Mouse (Mus musculus): ENCODE measurements around the gene Mios.
A peak's percentile ranks its signal among the peaks of the same experiment; 100 is the strongest.

Gene Mios

GRCm38 (mm10) chr6:8209047-8209865, at the start of gene Mios:
Gene Mios (plus strand): TSS chr6:8209222.
- H3K36me3 ChIP-seq (ENCODE audit: control insufficient read depth, insufficient read depth, low read length, poor library complexity, severe bottlenecking): no peaks in the 10 kb centered on the region
- DNase-seq (ENCODE audit: low read depth, low spot score): peak; percentile 93
- no peaks in the 10 kb centered on the region for H3K27me3 ChIP-seq (ENCODE audit: control insufficient read depth, insufficient read depth, low read length, poor library complexity, severe bottlenecking)

- no peak for DNase-seq (ENCODE audit: low read depth, low spot score)
- H3K27me3 ChIP-seq (ENCODE audit: control insufficient read depth, insufficient read depth, low read length, poor library complexity, severe bottlenecking): no peaks in the 10 kb centered on the region
- no peaks in the 10 kb centered on the region for H3K36me3 ChIP-seq (ENCODE audit: control insufficient read depth, insufficient read depth, low read length, poor library complexity, severe bottlenecking)
Measured at GRCm38 (mm10) chr6:8160001-8160400, 49.0 kb upstream of the Mios start.

GRCm38 (mm10) chr6:8164741-8165140, 44.3 kb upstream of the Mios start:
- no peak for DNase-seq (ENCODE audit: low read depth, low spot score)
- H3K36me3 ChIP-seq (ENCODE audit: control insufficient read depth, insufficient read depth, low read length, poor library complexity, severe bottlenecking): no peaks in the 10 kb centered on the region
- no peaks in the 10 kb centered on the region for H3K27me3 ChIP-seq (ENCODE audit: control insufficient read depth, insufficient read depth, low read length, poor library complexity, severe bottlenecking)

- no peak for DNase-seq (ENCODE audit: low read depth, low spot score)
- H3K27me3 ChIP-seq (ENCODE audit: control insufficient read depth, insufficient read depth, low read length, poor library complexity, severe bottlenecking): no peaks in the 10 kb centered on the region
- no peaks in the 10 kb centered on the region for H3K36me3 ChIP-seq (ENCODE audit: control insufficient read depth, insufficient read depth, low read length, poor library complexity, severe bottlenecking)
Measured at GRCm38 (mm10) chr6:8172101-8172500, 36.9 kb upstream of the Mios start.

GRCm38 (mm10) chr6:8174062-8174461, 35.0 kb upstream of the Mios start:
- Histone ChIP-seq H3K27me3 (ENCODE audit: control insufficient read depth, insufficient read depth, low read length, poor library complexity, severe bottlenecking) (no peaks in the 10 kb centered on the region), H3K36me3 (ENCODE audit: control insufficient read depth, insufficient read depth, low read length, poor library complexity, severe bottlenecking) (no peaks in the 10 kb centered on the region)
- DNase-seq (ENCODE audit: low read depth, low spot score): no peak

- Histone ChIP-seq H3K27me3 (ENCODE audit: control insufficient read depth, insufficient read depth, low read length, poor library complexity, severe bottlenecking) (no peaks in the 10 kb centered on the region), H3K36me3 (ENCODE audit: control insufficient read depth, insufficient read depth, low read length, poor library complexity, severe bottlenecking) (no peaks in the 10 kb centered on the region)
- no peak for DNase-seq (ENCODE audit: low read depth, low spot score)
Measured at GRCm38 (mm10) chr6:8175346-8175745, 33.7 kb upstream of the Mios start.

GRCm38 (mm10) chr6:8176116-8176515, 32.9 kb upstream of the Mios start:
- Histone ChIP-seq H3K36me3 (ENCODE audit: control insufficient read depth, insufficient read depth, low read length, poor library complexity, severe bottlenecking) (no peaks in the 10 kb centered on the region), H3K27me3 (ENCODE audit: control insufficient read depth, insufficient read depth, low read length, poor library complexity, severe bottlenecking) (no peaks in the 10 kb centered on the region)
- DNase-seq (ENCODE audit: low read depth, low spot score): no peak

- DNase-seq (ENCODE audit: low read depth, low spot score): no peak
- H3K36me3 ChIP-seq (ENCODE audit: control insufficient read depth, insufficient read depth, low read length, poor library complexity, severe bottlenecking): no peaks in the 10 kb centered on the region
- no peaks in the 10 kb centered on the region for H3K27me3 ChIP-seq (ENCODE audit: control insufficient read depth, insufficient read depth, low read length, poor library complexity, severe bottlenecking)
Measured at GRCm38 (mm10) chr6:8178397-8178941, 30.6 kb upstream of the Mios start.

GRCm38 (mm10) chr6:8188599-8189233, 20.3 kb upstream of the Mios start:
- H3K27me3 ChIP-seq (ENCODE audit: control insufficient read depth, insufficient read depth, low read length, poor library complexity, severe bottlenecking): no peaks in the 10 kb centered on the region
- peak; percentile 8 for DNase-seq (ENCODE audit: low read depth, low spot score)
- no peaks in the 10 kb centered on the region for H3K36me3 ChIP-seq (ENCODE audit: control insufficient read depth, insufficient read depth, low read length, poor library complexity, severe bottlenecking)

- H3K36me3 ChIP-seq (ENCODE audit: control insufficient read depth, insufficient read depth, low read length, poor library complexity, severe bottlenecking): no peaks in the 10 kb centered on the region
- no peak for DNase-seq (ENCODE audit: low read depth, low spot score)
- H3K27me3 ChIP-seq (ENCODE audit: control insufficient read depth, insufficient read depth, low read length, poor library complexity, severe bottlenecking): no peaks in the 10 kb centered on the region
Measured at GRCm38 (mm10) chr6:8189917-8190316, 19.1 kb upstream of the Mios start.

- Histone ChIP-seq H3K27me3 (ENCODE audit: control insufficient read depth, insufficient read depth, low read length, poor library complexity, severe bottlenecking) (no peaks in the 10 kb centered on the region), H3K36me3 (ENCODE audit: control insufficient read depth, insufficient read depth, low read length, poor library complexity, severe bottlenecking) (no peaks in the 10 kb centered on the region)
- DNase-seq (ENCODE audit: low read depth, low spot score): no peak
Measured at GRCm38 (mm10) chr6:8192517-8192916, 16.5 kb upstream of the Mios start, which contains the start of gene Col28a1. Gene Col28a1 (minus strand): TSS chr6:8192617.

GRCm38 (mm10) chr6:8209866-8210186, 804 bp downstream of the Mios start:
- Histone ChIP-seq H3K36me3 (ENCODE audit: control insufficient read depth, insufficient read depth, low read length, poor library complexity, severe bottlenecking) (peaks cover 3% of the 10 kb centered on the region; the same call in 1 of the 2 replicates), H3K27me3 (ENCODE audit: control insufficient read depth, insufficient read depth, low read length, poor library complexity, severe bottlenecking) (no peaks in the 10 kb centered on the region)
- no peak for DNase-seq (ENCODE audit: low read depth, low spot score)

GRCm38 (mm10) chr6:8210661-8211060, 1.6 kb downstream of the Mios start:
- peak; percentile 2 for DNase-seq (ENCODE audit: low read depth, low spot score)
- Histone ChIP-seq H3K27me3 (ENCODE audit: control insufficient read depth, insufficient read depth, low read length, poor library complexity, severe bottlenecking) (no peaks in the 10 kb centered on the region), H3K36me3 (ENCODE audit: control insufficient read depth, insufficient read depth, low read length, poor library complexity, severe bottlenecking) (peaks cover 3% of the 10 kb centered on the region; the same call in 1 of the 2 replicates)

GRCm38 (mm10) chr6:8227035-8227434, 18.0 kb downstream of the Mios start:
- no peak for DNase-seq (ENCODE audit: low read depth, low spot score)
- no peaks in the 10 kb centered on the region for H3K27me3 ChIP-seq (ENCODE audit: control insufficient read depth, insufficient read depth, low read length, poor library complexity, severe bottlenecking)
- peaks cover 6% of the 10 kb centered on the region for H3K36me3 ChIP-seq (ENCODE audit: control insufficient read depth, insufficient read depth, low read length, poor library complexity, severe bottlenecking)

- DNase-seq (ENCODE audit: low read depth, low spot score): no peak
- Histone ChIP-seq H3K36me3 (ENCODE audit: control insufficient read depth, insufficient read depth, low read length, poor library complexity, severe bottlenecking) (peaks cover 8% of the 10 kb centered on the region), H3K27me3 (ENCODE audit: control insufficient read depth, insufficient read depth, low read length, poor library complexity, severe bottlenecking) (no peaks in the 10 kb centered on the region)
Measured at GRCm38 (mm10) chr6:8228596-8228995, 19.6 kb downstream of the Mios start.
